Mouse (Mus musculus) cerebellum, adult (tissue): Measurements from ENCODE around the gene Dnttip1.
"Not testable (repeated sequence)": the region's sequence is repeated elsewhere in the genome, so short reads cannot be mapped to it uniquely, and the experiment has no call there.

Experiments
- ATAC-seq: cut with Nextera tagmentation; 2 replicates; pipeline ENCODE4 v1.9.2; 2017; ENCODE audit warnings: mild to moderate bottlenecking, moderate library complexity, mixed read lengths; ENCODE audit not compliant: insufficient number of reproducible peaks, low FRiP score, low TSS enrichment

Gene Dnttip1

DNA sequence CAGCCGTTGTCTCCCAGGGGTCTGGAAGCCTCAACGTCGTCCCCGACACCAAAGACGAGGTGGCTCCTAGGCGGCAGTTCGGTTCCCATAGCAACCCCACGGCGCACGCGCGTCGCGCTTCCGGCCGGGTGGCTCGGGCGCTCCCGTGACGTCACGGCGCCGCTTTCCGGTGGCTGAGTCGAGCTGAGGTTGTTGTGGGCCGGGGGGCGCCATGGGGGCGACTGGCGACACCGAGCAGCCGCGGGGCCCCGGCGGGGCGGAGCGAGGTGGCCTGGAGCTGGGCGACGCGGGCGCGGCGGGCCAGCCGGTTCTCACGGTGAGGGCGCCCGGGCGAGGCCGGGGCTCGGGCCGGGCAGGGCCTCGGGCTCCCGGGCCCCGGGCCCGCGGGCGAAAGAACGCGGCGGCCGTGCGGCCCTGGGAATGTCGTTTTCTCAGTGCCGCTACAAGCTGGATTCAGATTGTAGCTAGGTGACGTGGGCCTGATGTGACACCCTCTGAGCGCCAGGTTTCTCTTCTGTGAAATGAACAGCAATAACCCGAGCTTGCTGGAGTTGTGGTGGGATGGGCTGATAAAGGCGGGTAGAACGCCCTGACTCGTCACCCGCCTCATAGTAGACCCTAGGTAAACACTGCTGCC is at the start of gene Dnttip1, which contains the start of gene Wfdc3:
Dnttip1 (plus strand) TSS at position 141 of the 637 bp plus-strand sequence.
Wfdc3 (minus strand) TSS at position 89 of the 637 bp plus-strand sequence.
- peak; percentile 80 for ATAC-seq

GRCm38 (mm10) chr2:164698201-164698600 is 47.6 kb upstream of the Dnttip1 start, which contains the start of gene Spint4:
Gene Spint4 (plus strand): TSS chr2:164698501.
- ATAC-seq, result no peak

GRCm38 (mm10) chr2:164700959-164701358 is 44.8 kb upstream of the Dnttip1 start:
- no peak for ATAC-seq

GRCm38 (mm10) chr2:164701761-164702160 is 44.0 kb upstream of the Dnttip1 start:
- ATAC-seq, result no peak

GRCm38 (mm10) chr2:164704235-164704634 is 41.5 kb upstream of the Dnttip1 start:
- ATAC-seq, result no peak

- no peak for ATAC-seq
Observed at GRCm38 (mm10) chr2:164705328-164705727, 40.5 kb upstream of the Dnttip1 start.

- no peak for ATAC-seq
Observed at GRCm38 (mm10) chr2:164705991-164706390, 39.8 kb upstream of the Dnttip1 start.

DNA sequence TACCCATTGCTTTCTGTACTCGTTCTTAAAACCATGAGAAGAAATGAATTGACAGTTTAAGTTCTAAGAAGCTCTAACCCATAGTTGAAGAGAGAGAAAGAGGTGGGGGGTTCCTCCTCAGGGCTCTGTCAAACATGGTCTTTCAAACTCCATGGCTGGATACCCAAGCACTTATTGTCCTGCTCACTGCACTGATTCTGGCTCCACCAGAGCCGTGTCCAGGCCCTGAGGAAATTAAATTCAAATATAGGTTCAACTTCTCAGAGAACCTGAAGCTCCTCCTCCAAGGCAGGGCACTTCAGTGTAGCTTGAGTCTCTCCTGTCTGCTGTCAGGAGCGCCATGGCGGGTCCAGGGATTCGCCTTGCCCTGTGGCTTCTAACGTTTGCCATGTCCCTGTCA is 30.8 kb upstream of the Dnttip1 start, which contains the start of gene Spint5:
Spint5 (plus strand) TSS at position 301 of the 400 bp plus-strand sequence.
- ATAC-seq, result no peak

DNA sequence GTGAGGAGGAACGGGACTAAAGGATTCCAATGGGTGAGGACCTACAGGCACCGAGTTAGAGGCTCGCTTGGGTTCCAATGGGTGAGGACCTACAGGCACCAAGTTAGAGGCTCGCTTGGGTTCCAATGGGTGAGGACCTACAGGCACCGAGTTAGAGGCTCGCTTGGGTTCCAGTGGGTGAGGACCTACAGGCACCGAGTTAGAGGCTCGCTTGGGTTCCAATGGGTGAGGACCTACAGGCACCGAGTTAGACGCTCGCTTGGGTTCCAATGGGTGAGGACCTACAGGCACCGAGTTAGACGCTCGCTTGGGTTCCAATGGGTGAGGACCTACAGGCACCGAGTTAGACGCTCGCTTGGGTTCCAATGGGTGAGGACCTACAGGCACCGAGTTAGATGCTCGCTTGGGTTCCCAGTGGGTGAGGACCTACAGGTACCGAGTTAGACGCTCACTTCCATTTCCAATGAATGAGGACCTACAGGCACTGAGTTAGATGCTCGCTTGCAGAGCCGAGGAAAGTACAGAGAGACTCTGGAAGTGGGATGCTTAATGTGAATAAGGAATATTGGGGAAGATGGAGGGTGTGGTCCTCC is 29.5 kb upstream of the Dnttip1 start:
- not testable (repeated sequence) for ATAC-seq

DNA sequence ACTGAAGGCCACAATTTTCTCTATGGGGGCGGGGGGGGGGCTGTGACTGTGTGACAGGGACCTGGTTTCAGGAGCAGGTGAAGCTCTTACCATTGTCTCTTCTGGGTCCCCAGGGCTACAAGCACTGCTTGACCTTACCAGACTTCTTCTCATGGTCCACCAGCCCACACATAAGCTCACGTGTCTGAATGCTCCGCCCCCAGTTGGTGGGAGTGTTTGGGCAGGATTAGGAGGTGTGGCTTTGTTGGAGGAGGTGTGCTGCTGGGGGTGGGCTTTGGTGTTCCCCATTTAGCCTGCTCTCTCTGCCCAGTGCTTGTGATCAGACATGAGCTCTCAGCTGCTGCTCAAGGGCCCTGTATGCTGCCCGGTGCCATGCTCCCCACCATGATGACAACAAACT is 22.5 kb upstream of the Dnttip1 start:
- no peak for ATAC-seq

- ATAC-seq, result no peak; the same call in 1 of the 2 replicates
Observed at GRCm38 (mm10) chr2:164725895-164726619, 19.7 kb upstream of the Dnttip1 start.

- ATAC-seq, result no peak
Observed at GRCm38 (mm10) chr2:164731719-164732118, 14.1 kb upstream of the Dnttip1 start.

- no peak for ATAC-seq
Observed at GRCm38 (mm10) chr2:164733259-164733658, 12.5 kb upstream of the Dnttip1 start.

DNA sequence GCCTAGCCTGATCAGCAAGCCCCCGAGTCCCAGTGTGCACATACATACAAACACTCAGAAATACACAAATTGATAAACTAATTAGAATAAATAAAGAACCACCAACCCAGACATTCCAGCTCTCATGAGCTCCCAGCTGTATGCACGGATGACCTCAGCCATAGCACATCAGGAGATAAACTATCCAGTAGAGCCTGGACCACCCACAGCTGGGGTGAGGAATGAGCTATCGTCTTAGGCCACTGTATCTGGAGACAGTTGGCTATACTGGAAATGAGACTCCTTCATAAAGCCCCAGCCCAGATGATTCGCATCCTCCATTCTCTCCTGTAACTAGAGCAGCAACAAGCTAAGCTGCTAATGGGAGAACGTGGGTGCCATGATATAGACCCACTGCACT is 10.9 kb upstream of the Dnttip1 start:
- no peak for ATAC-seq

DNA sequence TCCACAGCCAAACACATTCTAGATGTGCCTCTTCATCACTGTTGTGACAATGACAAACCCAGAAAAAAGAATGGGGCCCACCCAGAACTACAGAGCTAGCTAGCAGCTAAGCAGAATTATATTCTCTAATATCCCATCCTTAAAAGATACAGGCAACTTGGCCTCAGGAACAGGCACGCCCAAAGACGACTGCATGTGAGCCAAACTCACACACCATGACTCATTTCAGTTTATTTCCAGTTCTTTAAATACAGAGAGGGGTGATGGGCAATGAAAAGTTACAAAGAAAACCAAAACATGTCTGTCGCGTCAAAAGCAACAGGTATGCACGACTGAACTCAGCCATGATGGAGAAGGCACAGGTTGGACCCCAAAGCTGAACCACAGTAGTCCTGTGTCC is 10.3 kb upstream of the Dnttip1 start:
- ATAC-seq, result no peak

DNA sequence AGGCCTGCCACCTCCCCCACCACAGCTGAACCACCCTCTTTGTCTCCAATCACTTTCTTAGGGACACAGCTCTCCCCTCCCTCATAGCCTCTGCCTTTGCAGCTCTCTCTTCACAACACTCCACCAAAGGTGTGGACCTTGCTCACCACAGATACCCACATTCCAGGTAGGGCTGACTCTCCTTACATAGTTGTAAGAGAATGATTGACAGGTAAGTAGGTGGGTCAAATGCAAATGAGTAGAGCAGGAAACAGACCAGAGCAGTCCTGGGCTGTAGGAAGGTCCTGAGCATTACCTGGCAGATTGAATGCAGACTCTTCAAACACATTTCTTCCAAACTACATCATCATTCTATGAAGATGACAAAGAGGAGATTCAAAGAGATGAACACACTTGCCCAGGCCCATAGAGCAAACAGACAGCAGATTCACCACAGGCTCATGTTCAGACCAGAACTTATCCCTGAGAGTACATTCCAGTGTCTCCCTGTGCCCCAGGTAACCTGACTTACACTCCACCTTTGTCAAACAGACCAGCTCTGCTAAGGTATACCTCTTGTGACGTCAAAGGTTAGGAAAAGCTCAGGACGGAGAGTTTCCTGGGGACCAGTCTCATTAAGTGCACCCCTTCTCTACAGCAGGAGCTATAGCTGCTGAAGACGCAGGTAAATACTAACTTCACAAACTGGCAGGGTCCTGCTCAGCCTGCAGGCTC is 8.2 kb upstream of the Dnttip1 start:
- no peak for ATAC-seq

GRCm38 (mm10) chr2:164739876-164740275 is 5.9 kb upstream of the Dnttip1 start:
- no peak for ATAC-seq

- ATAC-seq, result no peak
Observed at GRCm38 (mm10) chr2:164744987-164745386, 796 bp upstream of the Dnttip1 start.

DNA sequence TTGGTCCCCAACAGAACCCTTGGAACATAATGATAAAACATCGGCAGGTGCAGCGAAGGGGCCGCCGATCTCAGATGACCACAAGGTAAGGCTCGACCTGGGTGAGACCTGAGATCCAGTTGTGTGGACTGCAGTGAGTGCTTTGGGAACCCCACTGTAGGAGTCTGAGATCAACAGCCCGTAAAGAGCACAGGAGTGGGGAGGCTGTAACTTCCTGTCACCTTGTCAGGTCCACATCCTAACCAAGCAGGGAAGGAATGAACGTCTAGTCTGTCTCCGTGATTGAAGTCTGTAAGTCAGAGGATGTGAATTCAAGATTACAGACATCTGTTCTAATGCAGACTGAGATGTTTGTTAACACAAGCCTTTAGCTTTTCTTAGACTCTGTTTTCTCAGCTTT is 910 bp downstream of the Dnttip1 start:
- ATAC-seq, result no peak

DNA sequence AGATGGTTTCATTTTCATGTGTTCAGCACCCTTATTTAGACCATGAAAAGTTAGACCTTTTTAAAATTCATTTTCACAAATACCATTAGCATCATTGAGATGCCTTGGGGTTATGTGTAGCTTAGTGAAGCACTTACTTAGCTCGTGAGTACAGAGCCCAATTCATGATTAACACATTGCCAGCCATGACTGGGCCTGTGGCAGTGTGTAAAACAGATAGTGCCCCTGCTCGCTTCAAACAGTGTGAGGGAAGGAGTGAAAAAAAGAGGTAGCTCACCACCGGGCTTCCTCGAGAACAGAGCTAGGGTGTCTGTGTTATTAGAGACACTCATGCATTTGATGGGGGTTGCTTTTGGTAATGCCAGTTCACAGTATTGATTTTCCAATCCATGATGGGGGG is 2.4 kb downstream of the Dnttip1 start:
- no peak for ATAC-seq

- ATAC-seq, result no peak
Observed at GRCm38 (mm10) chr2:164748991-164749390, 3.2 kb downstream of the Dnttip1 start.
